Mouse (Mus musculus) heart, postnatal 0 days (tissue): ENCODE results near the gene C1qtnf9.

Experiments used
- CTCF ChIP-seq: IDR thresholded peaks from 2 replicates; pipeline ENCODE4 v1.5.1; 2016; ENCODE audit warnings: antibody characterized with exemption, control low read depth, low read depth
- EP300 ChIP-seq: IDR thresholded peaks from 2 replicates; pipeline ENCODE4 v1.6.1; 2016; ENCODE audit warnings: antibody characterized with exemption, low read depth

DNA sequence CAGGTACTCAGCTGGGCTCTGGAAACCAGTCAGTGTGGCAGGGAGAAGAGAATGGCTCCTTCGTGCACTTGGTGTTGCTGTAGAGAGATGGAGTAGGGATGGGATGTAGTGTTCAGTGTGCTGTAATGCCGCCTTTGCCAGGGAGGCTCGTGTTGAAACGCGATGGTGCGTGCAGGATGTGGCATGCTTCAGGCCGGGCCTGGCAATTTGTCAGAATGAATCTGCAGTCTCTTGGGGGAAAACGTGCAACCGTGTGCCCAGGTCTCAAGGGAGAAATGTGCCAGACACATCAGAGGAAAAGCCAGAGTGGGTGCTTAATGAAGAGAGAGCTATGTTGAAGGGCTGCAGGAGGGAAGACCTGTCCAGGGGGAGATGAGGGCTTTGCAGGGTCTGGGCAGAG, 37.0 kb downstream of the C1qtnf9 start:
- TF ChIP-seq CTCF: no peak
- TF ChIP-seq EP300: no peak
